Mouse (Mus musculus): ENCODE results near the gene Actrt1. TPM values are rescaled to one million over a fixed set of nuclear protein-coding genes. Genes with fewer than 3 reads are reported as not detected.

Gene Actrt1
- polyA plus RNA-seq (2014; fragmentation: Nextera tagmentation; extraction: Ambion mirVana) = not detected in 2 replicates

- Histone ChIP-seq H3K36me3 (ENCODE audit: control insufficient read depth, insufficient read depth, low read length) (no peaks in the 10 kb centered on the region), H3K9ac (ENCODE audit: low read length) (no peak within 1 kb of the TSS), H3K4me1 (ENCODE audit: control insufficient read depth, insufficient read depth, low read length) (no peaks in the 10 kb centered on the region), H3K9me3 (ENCODE audit: control insufficient read depth, low read length) (no peaks in the 10 kb centered on the region), H3K4me2 (ENCODE audit: low read depth, severe bottlenecking) (no peak within 1 kb of the TSS), H3K27ac (replicated peaks; ENCODE audit: low read depth, low read length) (no peak within 1 kb of the TSS), H3K27me3 (ENCODE audit: control insufficient read depth, insufficient read depth, low read length) (no peaks in the 10 kb centered on the region), H3K4me3 (ENCODE audit: low read depth, low read length) (no peak within 1 kb of the TSS)
- DNase-seq (ENCODE audit: low spot score) (no peak), ATAC-seq (ENCODE audit: insufficient number of reproducible peaks, low FRiP score, low TSS enrichment, low read depth) (no peak)
Observed at GRCm38 (mm10) chrX:46328707-46329106, at the start of gene Actrt1. Actrt1 (plus strand) TSS chrX:46329007.

DNA sequence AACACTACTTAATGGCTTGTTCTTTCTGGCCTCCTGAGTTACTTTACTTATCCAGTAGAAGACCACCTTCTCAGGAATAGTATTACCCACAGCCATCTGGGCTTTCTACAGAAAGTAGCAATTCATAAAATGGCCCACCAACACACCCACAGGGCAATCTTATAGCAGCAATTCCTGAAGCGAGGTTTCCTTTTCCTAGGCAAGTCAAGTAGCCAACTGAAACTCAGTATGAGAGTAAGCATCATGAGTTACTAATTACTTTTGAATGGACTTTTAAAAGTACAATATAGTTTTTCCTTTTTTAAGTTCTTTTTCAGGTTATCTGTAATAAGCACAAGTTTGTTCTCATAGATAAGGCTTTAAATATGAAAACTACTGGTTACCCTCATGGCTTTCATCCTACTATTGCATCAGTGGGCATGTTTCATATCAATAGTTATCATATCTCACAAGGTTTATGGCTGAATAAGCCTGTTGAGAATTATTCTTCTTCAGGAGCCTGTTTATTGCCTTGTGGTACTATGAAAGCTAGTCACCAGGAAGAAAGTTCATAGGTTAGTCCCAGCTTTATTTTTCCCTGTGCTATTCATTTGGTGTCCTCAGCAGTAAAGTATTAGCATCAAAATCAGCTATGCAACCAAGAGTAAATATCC is 2.8 kb downstream of the Actrt1 start:
- no peak overlapping the region for H3K4me2 ChIP-seq (ENCODE audit: low read depth, severe bottlenecking)
- WGBS = 73% methylated on average over 1 of the region's 1 CpGs
- H3K9ac ChIP-seq (ENCODE audit: low read length) = no peak overlapping the region

More for the DNA sequence above, 2.8 kb downstream of the Actrt1 start:
- Histone ChIP-seq H3K4me1 (ENCODE audit: control insufficient read depth, insufficient read depth, low read length) (no peaks in the 10 kb centered on the region), H3K9me3 (ENCODE audit: control insufficient read depth, low read length) (no peaks in the 10 kb centered on the region), H3K36me3 (ENCODE audit: control insufficient read depth, insufficient read depth, low read length) (no peaks in the 10 kb centered on the region), H3K4me3 (ENCODE audit: low read depth, low read length) (no peak overlapping the region), H3K27ac (replicated peaks; ENCODE audit: low read depth, low read length) (no peak overlapping the region), H3K27me3 (ENCODE audit: control insufficient read depth, insufficient read depth, low read length) (no peaks in the 10 kb centered on the region)
- DNase-seq (ENCODE audit: low spot score) (no peak), ATAC-seq (ENCODE audit: insufficient number of reproducible peaks, low FRiP score, low TSS enrichment, low read depth) (no peak)
